In genomic region chr11:95356469-95357273, GRCm38 (mm10) we compare ENCODE assay signal across 8 mouse cellular contexts. TPM values are rescaled to one million over a fixed set of nuclear protein-coding genes. Genes with fewer than 3 reads are reported as not detected.
DNase-seq lines count a peak whose midpoint lies in the region; ATAC-seq and TF ChIP-seq lines count a peak whose summit lies in the region.

No protein-coding gene starts in this region.

- H3K4me3 ChIP-seq in forebrain, embryonic 13.5 days = no peak overlapping the region
- H3K4me3 ChIP-seq in lung, postnatal 0 days (ENCODE audit: low read depth, low read length) = no peak overlapping the region

- H3K27ac ChIP-seq in forebrain, embryonic 13.5 days = peak overlapping the region; percentile 12; the same call in 1 of the 2 replicates
- no peak overlapping the region for H3K27ac ChIP-seq in lung, postnatal 0 days (ENCODE audit: low read length)

- 78% methylated on average over 17 of the region's 17 CpGs for WGBS in forebrain, embryonic 13.5 days
- 48% methylated on average over 17 of the region's 17 CpGs for WGBS in lung, postnatal 0 days

- no peak for TF ChIP-seq CTCF in lung, postnatal 0 days (IDR thresholded peaks at IDR 0.05)

- intact Hi-C loops in left cerebral cortex, postnatal 4 days (cut with DNase I) = no loop called here

- TF ChIP-seq EP300 in lung, postnatal 0 days (IDR thresholded peaks at IDR 0.05) = no peak

- no peak overlapping the region for H3K4me2 ChIP-seq in forebrain, embryonic 13.5 days
- no peak overlapping the region; the same call in 1 of the 2 replicates for H3K4me2 ChIP-seq in lung, postnatal 0 days (replicated peaks; ENCODE audit: low read depth, low read length)

- DNase-seq in left cerebral cortex, postnatal 4 days = peak; percentile 71
- no peak for DNase-seq in left cerebral cortex, adult 11 months (ENCODE audit: low spot score)
- peak; percentile 97 for DNase-seq in T-cell, adult 2 months (ENCODE audit: low spot score)
- DNase-seq in induced T-regulatory cell, adult 2 months (ENCODE audit: low read depth) = peak; percentile 93
- peak; percentile 64 for DNase-seq in lung, postnatal 0 days (ENCODE audit: low spot score)
- DNase-seq in spleen, postnatal 4 days (ENCODE audit: low spot score in 2 of 2) = peak; percentile 97 to 99
- no peak for DNase-seq in adipocyte (ENCODE audit: low spot score)

- no peaks in the 10 kb centered on the region for H3K36me3 ChIP-seq in forebrain, embryonic 13.5 days (ENCODE audit: poor library complexity, severe bottlenecking)
- no peaks in the 10 kb centered on the region for H3K36me3 ChIP-seq in lung, postnatal 0 days (ENCODE audit: insufficient read depth, low read length)

- H3K9ac ChIP-seq in forebrain, embryonic 13.5 days = no peak overlapping the region
- no peak overlapping the region for H3K9ac ChIP-seq in lung, postnatal 0 days (replicated peaks; ENCODE audit: low read depth)

- H3K4me1 ChIP-seq in forebrain, embryonic 13.5 days = peaks cover 8% of the 10 kb centered on the region; the same call in 1 of the 2 replicates
- H3K4me1 ChIP-seq in lung, postnatal 0 days (ENCODE audit: insufficient read depth, low read depth, low read length) = peaks cover 7% of the 10 kb centered on the region; the same call in 1 of the 2 replicates

- 0 out of 2 replicates have a peak, but pooled peaks have one; percentile 55 for ATAC-seq in forebrain, embryonic 13.5 days
- ATAC-seq in lung, postnatal 0 days = peak; percentile 80

- no peaks in the 10 kb centered on the region for H3K27me3 ChIP-seq in forebrain, embryonic 13.5 days
- no peaks in the 10 kb centered on the region for H3K27me3 ChIP-seq in lung, postnatal 0 days (replicated peaks; ENCODE audit: insufficient read depth, low read length)

- H3K9me3 ChIP-seq in forebrain, embryonic 13.5 days (replicated peaks) = no peaks in the 10 kb centered on the region
- no peaks in the 10 kb centered on the region for H3K9me3 ChIP-seq in lung, postnatal 0 days (ENCODE audit: low read length)

RNA-seq across cellular contexts. Expression of gene Fam117a, which starts 19.9 kb away (rescaled TPM):
- total RNA-seq in left cerebral cortex, postnatal 4 days (2021) = 1 to 10 TPM; 4.5 to 4.8 TPM
- 3.0 and 3.8 TPM in 2 replicates for polyA plus RNA-seq in forebrain, embryonic 13.5 days (2015; fragmentation: Nextera tagmentation; extraction: Ambion mirVana)
- 20.4 and 21.6 TPM in 2 replicates for polyA plus RNA-seq in lung, postnatal 0 days (2015; fragmentation: Nextera tagmentation; extraction: Ambion mirVana)

RNA-seq across cellular contexts. Expression of gene Slc35b1, which starts 27.8 kb away (rescaled TPM):
- total RNA-seq in left cerebral cortex, postnatal 4 days (2021) = 10 to 100 TPM; 85.9 to 87.2 TPM
- polyA plus RNA-seq in forebrain, embryonic 13.5 days (2015; fragmentation: Nextera tagmentation; extraction: Ambion mirVana) = 135 and 140 TPM in 2 replicates
- 87.3 and 96.8 TPM in 2 replicates for polyA plus RNA-seq in lung, postnatal 0 days (2015; fragmentation: Nextera tagmentation; extraction: Ambion mirVana)

RNA-seq across cellular contexts. Expression of gene Kat7, which starts 46.6 kb away (rescaled TPM):
- total RNA-seq in left cerebral cortex, postnatal 4 days (2021) = 10 to 100 TPM; 70.2 to 72.0 TPM
- 66.0 and 77.5 TPM in 2 replicates for polyA plus RNA-seq in forebrain, embryonic 13.5 days (2015; fragmentation: Nextera tagmentation; extraction: Ambion mirVana)
- 30.7 and 33.5 TPM in 2 replicates for polyA plus RNA-seq in lung, postnatal 0 days (2015; fragmentation: Nextera tagmentation; extraction: Ambion mirVana)

RNA-seq across cellular contexts. Expression of gene Spop, which starts 57.2 kb away (rescaled TPM):
- 100 to 1,000 TPM; 103 to 126 TPM for total RNA-seq in left cerebral cortex, postnatal 4 days (2021)
- 175 and 178 TPM in 2 replicates for polyA plus RNA-seq in forebrain, embryonic 13.5 days (2015; fragmentation: Nextera tagmentation; extraction: Ambion mirVana)
- 140 and 185 TPM in 2 replicates for polyA plus RNA-seq in lung, postnatal 0 days (2015; fragmentation: Nextera tagmentation; extraction: Ambion mirVana)

Comparison
In these comparisons a context has a peak if more than half of its experiments do, and no peak if none do; other contexts are left out.
1. DNase-seq: peak in left cerebral cortex, postnatal 4 days (single experiment), T-cell, adult 2 months (single experiment), induced T-regulatory cell, adult 2 months (single experiment), lung, postnatal 0 days (single experiment) and spleen, postnatal 4 days (2 of 2); none in left cerebral cortex, adult 11 months (single experiment) and adipocyte (single experiment).